ENCODE assay signal across 8 mouse cellular contexts in genomic region chr9:20521306-20521957, GRCm38 (mm10). TPM values are rescaled to one million over a fixed set of nuclear protein-coding genes. Genes with fewer than 3 reads are reported as not detected.
DNase-seq lines count a peak whose midpoint lies in the region; ATAC-seq lines count a peak whose summit lies in the region.

Zfp266 (minus strand) TSS chr9:20521417.

- DNase-seq in R1 (ENCODE audit: low read depth, low spot score), result peak; percentile 88
- peak; percentile 96 for DNase-seq in cerebellum, postnatal 25 days
- DNase-seq in frontal cortex, postnatal 25 days (ENCODE audit: low spot score in 2 of 2), result peak; percentile 89
- peak; percentile 93 for DNase-seq in hindbrain, embryonic 14.5 days (ENCODE audit: low spot score)
- peak; percentile 89 to 91 for DNase-seq in layer of hippocampus, postnatal 25 days (ENCODE audit: extremely low spot score in 1 of 2, low spot score in 1 of 2)
- peak; percentile 94 for DNase-seq in lung, postnatal 14 days
- DNase-seq in ovary, postnatal 36 days (ENCODE audit: low spot score), result peak; percentile 89
- peak; percentile 93 for DNase-seq in thymus, postnatal 14 days

- H3K9ac ChIP-seq in hindbrain, embryonic 14.5 days, result peak within 1 kb of the TSS; percentile 81

- H3K4me1 ChIP-seq in hindbrain, embryonic 14.5 days (replicated peaks; ENCODE audit: control insufficient read depth, insufficient read depth, low read length), result peaks cover 28% of the 10 kb centered on the region

- WGBS in hindbrain, embryonic 14.5 days, result under 1% methylated on average over 46 of the region's 46 CpGs

- peak within 1 kb of the TSS; percentile 97 for H3K27ac ChIP-seq in hindbrain, embryonic 14.5 days

- H3K4me3 ChIP-seq in hindbrain, embryonic 14.5 days (replicated peaks; ENCODE audit: low read length), result peak within 1 kb of the TSS; percentile 67

- no peaks in the 10 kb centered on the region for H3K9me3 ChIP-seq in hindbrain, embryonic 14.5 days (ENCODE audit: control insufficient read depth, low read length)

- H3K36me3 ChIP-seq in hindbrain, embryonic 14.5 days (replicated peaks; ENCODE audit: control insufficient read depth, insufficient read depth), result peaks cover 14% of the 10 kb centered on the region

- peak; percentile 95 for ATAC-seq in hindbrain, embryonic 14.5 days (ENCODE audit: low FRiP score)

- H3K27me3 ChIP-seq in hindbrain, embryonic 14.5 days (ENCODE audit: control insufficient read depth, insufficient read depth, low read length), result no peaks in the 10 kb centered on the region

- peak within 1 kb of the TSS; percentile 96 for H3K4me2 ChIP-seq in hindbrain, embryonic 14.5 days (replicated peaks)

RNA-seq across cellular contexts. Expression of gene Zfp266, which starts in this region (rescaled TPM):
- 90.6 and 92.2 TPM in 2 replicates for polyA plus RNA-seq in hindbrain, embryonic 14.5 days (2014; fragmentation: Nextera tagmentation; extraction: Ambion mirVana)
- total RNA-seq in layer of hippocampus, postnatal 25 days (2021), result 10 to 100 TPM; 40.7 to 48.8 TPM

Comparison
In these comparisons a context has a peak if more than half of its experiments do, and no peak if none do; other contexts are left out.
1. Peak in every context shown above with its lines: DNase-seq, ATAC-seq, H3K4me3 ChIP-seq and H3K27ac ChIP-seq.